Mouse (Mus musculus) thymus, postnatal 10 days (tissue): ENCODE measurements around the gene Wdr63.
"Not testable (repeated sequence)": the region's sequence is repeated elsewhere in the genome, so short reads cannot be mapped to it uniquely, and the experiment has no call there.

Source experiments
- DNase-seq, 2 experiments: peaks; one replicate each; pipeline ENCODE4 v3.0.0; 2021; ENCODE audit warnings: low spot score in 2 of 2

Gene Wdr63

DNA sequence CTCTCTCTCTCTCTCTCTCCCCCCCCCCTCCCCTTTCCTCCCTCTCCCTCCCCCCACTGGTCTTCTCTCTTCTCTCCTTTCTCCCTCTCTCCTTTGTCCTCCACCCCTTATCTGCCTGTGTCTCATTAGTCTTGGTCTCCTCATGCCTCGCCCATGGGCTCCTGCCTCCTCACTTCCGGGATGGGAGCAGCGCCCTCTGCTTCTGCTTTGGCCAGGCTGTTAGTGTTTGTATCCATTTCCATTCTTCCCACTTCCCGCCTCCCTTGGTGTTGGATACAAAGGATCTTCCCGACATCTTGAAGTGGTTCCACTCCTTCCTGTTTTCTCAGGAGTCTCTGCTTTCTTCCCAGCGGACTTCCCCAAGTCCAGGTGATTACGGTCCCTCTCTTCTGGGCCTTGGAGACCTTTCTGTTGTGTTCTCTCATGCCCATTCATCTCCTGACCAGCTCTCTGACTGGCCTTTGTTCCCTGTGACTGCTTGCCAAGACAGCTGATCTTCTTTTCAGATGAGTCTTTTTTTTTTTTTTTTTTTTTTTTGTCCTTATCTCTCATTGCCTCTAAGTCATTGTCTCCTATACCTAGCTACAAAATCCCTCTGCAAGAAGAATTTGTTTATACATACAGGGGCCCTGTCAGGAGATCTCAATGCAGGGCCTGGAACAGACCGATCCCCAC lies 96.2 kb downstream of the Wdr63 start:
- no peak for DNase-seq

DNA sequence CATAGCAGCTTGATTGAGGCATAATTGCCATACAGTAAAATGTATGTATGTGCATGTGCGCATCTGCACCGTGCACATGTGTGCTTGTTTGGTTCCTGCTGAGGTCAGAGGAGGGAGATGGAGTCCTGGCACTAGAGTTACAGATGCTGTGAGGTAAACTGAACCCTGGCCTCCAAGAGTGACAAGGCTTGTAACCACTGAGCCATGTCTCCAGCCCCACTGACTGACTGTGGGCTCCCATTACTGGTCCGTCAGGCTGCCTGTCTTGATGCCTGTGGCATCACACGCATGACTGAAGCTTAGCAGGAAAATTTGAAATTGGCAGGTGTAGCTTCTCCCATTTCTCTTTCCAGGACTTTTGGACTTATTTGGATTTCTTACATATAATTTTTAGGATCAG lies 97.2 kb downstream of the Wdr63 start:
- no peak for DNase-seq

DNA sequence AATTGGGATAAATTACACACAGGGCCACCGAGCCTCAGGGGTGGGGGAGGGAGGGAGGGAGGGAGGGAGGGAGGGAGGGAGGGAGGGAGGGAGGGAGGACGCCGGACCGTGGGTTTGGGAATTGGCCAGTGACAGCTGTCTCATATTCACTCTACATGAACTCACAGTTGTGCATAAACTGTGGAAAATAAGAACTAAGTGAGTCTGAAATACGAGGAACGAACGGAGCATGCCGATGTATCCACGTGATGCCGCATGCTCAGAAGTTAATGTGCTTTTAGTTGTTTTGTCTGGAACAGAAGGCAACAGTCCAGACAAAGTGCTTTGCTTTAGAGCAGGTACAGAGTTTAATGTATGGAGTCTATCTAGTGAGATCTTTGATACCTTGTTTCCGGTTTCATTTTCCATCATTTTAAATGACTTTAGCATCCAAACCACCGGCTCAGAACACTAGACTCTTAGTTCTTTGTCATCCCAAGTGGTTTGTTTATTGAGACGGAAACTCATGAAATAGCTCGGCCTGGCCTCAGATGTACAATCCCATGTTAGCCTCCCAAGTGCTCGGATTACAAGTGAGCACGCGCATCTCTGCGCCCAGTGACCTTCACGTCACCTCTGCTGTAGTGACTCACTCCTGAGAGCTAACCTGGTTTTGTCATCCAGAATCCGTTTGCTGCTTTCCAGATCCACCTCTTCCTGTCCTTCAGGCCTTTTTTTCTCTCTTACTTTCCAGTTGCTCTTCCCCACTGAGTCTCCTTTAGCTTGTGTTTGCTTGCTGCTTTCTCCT lies 97.9 kb downstream of the Wdr63 start:
- DNase-seq: no peak

DNA sequence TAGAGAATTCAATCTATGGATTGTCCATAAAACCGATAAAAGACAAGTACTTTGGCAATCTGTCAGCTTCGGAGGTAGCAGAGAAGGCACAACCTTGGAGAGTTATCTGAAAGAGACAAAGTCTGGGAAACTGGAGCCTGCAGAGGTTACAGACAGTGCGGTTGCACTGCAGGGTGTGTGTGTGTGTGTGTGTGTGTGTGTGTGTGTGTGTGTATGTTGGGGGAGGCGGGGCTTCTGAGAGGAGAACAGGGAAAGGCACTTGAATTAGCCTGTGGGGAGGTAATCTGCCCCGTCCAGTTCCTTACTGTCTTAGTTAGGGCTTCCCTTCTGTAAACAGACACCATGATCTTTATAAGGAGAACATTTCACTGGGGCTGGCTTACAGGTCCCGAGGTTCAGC lies 100.1 kb downstream of the Wdr63 start:
- DNase-seq: no peak

DNA sequence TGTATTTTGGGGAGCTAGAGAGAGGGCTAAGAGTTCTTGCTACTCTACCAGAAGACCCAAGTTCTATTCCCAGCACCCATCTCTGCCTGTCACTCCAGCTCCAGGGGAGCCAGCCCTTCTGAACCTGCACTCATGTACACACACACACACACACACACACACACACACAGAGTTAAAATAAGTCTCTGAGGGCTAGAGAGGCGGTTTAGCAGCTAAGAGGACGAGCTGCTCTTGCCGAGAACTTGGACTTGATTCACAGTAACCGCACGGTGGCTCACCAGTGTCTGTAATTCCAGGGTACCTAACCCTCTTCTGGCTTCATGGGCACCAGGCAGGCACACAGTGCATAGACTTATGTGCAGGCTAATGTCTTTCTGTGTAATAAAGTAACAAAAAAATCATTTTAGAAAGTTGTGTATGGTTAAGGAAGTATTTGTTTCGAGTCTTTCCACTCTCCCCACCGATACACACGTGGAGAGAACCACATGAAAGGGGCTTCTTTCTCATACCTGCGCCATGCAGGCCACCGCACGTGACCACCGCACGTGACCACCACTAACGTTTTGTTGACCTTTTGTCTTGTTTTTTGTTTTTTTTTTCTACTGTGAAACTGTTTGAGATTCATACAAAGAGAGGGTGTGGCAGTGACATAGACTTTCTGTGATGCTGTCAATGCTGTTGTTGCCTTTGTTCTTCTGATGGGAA lies 103.4 kb downstream of the Wdr63 start:
- no peak for DNase-seq

DNA sequence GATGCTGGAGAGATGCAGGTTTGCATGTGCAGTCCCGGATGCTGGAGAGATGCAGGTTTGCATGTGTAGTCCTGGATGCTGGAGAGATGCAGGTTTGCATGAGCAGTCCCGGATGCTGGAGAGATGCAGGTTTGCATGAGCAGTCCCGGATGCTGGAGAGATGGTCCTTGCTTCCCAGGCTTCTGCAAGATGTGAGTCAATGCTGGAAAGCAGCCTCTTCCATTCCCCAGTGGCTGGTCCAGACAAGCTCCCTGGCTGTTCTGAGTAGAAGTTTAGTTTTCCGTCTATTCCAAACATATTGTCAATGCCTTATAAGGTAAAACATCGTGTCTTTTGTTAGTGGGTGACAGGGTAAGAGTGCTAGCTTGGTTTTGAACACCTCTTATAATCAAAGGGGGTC lies 111.4 kb downstream of the Wdr63 start:
- not testable (repeated sequence) for DNase-seq

DNA sequence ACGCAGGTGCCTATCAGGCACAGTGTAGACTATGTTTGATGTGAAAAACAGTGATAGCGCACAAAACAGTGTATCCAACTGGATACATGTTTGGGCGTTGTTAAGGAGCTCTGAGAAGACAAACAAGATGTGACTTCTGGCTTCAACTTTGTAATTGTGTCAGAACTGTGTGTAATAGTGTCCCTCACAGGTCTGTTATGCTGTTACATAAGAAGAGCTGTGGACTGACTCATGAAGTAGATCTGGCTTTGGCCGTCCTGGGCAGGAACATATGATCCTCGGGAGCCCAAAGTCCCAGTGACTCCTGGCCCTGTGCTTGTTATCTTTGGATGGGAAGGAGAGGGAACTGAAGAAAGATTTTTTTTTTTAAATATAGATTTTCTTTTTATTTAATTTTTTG lies 112.4 kb downstream of the Wdr63 start:
- DNase-seq: no peak

DNA sequence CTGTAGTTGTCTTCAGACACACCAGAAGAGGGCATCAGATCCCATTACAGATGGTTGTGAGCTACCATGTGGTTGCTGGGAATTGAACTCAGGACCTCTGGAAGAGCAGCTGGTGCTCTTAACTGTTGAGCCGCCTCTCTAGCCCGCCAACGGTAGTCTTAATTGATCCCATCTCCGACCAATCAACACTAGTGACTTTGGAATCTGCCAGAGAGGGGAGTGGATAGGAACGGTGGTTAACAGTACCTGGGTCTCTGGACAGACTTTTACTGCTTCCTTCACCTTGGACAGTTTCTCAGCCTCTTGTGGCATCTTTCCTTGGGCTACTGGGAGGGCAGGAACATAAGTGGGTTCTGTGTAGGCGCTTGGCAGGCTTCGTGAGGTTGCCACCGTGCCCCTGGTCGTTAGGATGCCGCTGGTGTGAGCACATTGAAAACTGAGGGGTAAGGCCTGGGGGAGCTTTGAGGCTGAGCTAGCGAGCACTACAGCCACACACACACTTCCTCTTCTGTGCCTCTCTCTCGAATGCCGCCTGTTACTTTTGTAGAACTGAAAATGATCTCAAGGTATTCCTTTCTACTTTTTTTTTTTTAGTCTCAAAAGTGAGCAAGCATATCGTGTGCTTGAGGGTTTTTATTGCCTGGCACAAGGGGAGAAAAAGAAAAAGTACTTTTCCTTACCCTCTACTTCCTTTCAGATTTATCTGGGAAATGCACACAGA lies 114.3 kb downstream of the Wdr63 start:
- DNase-seq: no peak

DNA sequence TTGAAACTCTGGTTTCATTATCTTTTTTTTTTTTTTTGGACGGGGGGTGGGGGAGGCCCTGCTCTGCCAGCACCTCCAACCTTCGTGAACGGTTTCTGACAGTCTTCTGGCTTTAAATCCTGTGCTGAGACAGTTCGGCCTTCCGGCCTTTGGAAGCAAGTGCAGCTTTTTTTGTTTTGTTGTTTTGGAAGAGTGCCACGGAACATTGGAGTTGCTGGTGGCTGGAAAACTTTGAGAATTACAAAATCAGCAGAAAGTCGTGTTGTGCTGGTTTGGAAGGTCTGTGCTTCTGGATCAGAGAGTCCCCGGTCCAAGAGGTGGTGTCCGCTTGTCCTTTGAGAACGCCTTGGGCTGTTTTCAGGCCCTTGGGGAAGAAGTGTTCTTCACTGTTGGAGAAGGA lies 115.1 kb downstream of the Wdr63 start:
- no peak for DNase-seq

DNA sequence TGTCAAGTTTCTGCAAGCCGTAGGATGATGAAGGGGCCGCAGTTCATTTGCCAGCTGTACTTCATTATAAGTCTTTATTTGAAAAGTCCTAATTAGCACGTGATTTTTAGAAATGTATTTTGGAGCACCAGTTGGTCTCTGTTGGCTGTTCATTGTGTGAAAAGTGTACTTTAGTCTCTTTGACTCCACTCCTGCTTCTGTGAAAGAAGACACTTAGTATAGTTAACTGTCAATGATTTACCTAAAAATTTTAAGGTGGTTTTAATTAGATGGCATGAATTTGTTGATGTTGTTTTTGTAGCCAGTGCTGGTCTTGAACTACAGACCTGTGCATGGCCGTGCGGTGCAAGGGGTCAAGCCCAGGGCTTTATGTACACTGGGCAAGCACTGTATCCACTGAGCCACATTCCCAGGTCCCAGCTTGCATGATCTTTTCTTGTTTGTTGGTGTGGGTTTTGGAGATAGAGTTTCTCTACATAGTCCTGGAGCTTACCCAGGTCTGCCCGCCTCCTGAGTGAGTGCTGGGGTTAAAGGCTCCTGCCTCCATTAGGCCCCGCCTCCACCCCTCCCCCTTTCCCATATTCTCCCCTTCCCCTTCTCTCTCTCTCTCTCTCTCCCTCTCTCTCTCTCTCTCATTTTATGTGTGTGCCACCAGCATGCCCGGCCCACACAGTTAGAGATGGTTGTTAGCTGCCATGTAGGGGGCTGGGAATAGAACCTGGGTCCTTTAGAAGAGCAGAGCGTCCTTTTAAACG lies 115.8 kb downstream of the Wdr63 start:
- no peak for DNase-seq

DNA sequence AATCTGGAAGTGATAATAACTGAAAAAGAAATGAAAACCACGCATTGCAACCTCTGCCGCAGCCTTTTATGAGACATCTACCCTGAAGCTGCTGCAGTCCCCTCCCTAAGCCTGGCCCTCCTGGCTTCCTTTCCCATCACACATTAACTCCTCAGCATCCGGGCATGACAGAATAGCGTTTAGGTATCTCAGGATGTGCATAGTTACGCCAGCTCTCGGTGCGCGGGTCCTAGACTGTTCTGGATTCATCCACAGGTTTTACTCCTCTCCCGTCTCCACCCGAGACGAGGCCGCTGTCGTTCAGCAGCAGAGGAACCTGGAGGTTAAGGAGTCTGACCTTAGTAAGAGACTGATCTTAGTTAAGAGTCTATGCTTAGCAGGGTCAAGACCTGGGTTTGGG lies 116.8 kb downstream of the Wdr63 start:
- DNase-seq: no peak
